Mouse (Mus musculus) thymus, postnatal 10 days (tissue): ENCODE measurements around the gene Gm21783.
"Not testable (repeated sequence)": the region's sequence is repeated elsewhere in the genome, so short reads cannot be mapped to it uniquely, and the experiment has no call there.

ENCODE experiments used
- DNase-seq, 2 experiments: peaks; one replicate each; pipeline ENCODE4 v3.0.0; 2021; ENCODE audit warnings: low spot score in 2 of 2

The Gm21783 gene

DNA sequence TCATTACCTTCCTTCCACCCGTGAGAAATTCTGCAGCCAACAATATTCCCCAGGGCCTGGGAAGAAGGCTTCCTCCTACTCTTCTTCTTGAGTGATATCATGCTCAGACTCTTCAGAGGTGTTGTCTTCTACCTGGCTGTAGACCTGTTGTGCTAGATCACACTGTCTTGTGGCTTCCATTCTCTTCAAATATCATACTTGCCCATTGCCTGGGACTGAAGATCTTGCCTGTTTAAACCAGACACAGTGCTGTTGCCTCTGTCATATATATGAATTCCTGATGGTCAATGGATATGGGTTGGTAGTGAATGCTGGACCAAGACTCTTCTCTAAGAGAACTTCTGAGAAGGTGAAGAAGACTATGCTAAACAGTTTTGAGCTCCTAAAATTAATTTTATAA lies at the start of gene Gm21783:
Gene Gm21783, minus strand, starts transcription at position 101 of the 400 bp plus-strand sequence.
- DNase-seq = not testable (repeated sequence)
